Mouse (Mus musculus) layer of hippocampus, postnatal 25 days (tissue): ENCODE measurements around the gene Surf2. TPM values are rescaled to one million over a fixed set of nuclear protein-coding genes. Genes with fewer than 3 reads are reported as not detected.

Experiments
- DNase-seq, 2 experiments: peaks; one replicate each; pipeline ENCODE4 v3.0.0; 2022; ENCODE audit warnings: mixed read lengths in 2 of 2, low spot score in 1 of 2; ENCODE audit errors: extremely low spot score in 1 of 2
- total RNA-seq, 2 experiments: library from RNA; stranded (reverse); gene quantifications; 2 replicates each; pipeline ENCODE4 v1.2.3; 2021

Surf2 gene
- total RNA-seq, 2 experiments from 2014 or later: 31.1 to 37.2 TPM

DNA sequence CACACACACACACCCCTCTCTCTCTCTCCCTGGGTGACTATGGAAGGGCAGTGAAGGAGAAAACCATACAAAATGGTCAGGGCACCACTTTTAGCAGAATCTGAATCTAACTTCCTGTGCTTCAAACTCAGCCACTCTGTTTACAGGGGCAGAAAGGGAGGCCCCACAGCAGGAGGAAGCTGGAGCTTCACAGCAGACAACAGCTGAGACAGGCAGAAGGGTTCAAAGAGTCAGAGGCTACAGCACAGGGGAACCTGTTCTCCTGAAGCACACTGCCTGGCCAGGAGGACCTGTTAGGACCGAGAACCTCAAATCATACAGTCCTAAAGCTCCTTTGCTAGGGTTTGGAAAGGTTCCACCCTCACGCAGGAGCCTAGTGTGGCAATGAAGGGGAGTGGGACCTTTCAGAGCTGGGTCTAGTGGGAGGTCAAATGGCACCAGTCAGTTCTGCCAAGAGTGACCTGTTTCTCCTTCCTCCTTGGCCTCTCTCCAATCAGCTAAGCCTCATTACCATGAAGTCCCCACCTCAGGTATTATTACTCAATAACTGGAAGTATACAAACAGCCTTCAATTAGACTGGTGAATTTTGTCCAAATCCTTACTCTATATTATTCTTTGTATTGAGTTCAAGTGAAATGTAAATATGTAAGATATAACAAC is 38.7 kb downstream of the Surf2 start:
- no peak for DNase-seq

GRCm38 (mm10) chr2:26956811-26957487 is 40.8 kb downstream of the Surf2 start:
- DNase-seq: no peak

GRCm38 (mm10) chr2:26957488-26957859 is 41.3 kb downstream of the Surf2 start:
- DNase-seq: no peak

DNA sequence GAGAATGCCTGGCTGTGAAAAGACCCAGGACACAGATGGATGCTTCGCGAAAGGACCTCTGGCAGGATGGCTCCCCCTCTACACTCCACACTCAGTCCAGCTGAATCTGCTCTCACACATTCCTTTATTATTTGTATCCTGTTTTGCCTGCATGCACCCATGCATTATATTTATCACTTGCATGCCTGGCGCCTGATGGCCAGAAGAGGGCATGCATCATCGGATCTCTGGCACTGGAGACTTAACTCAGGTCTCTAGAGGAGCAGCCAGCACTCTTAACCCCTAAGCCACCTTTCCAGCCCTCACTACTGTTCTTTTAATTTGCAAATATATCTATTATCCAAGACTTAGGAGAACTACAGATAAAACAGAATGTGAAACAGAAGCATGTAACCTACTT is 44.6 kb downstream of the Surf2 start:
- DNase-seq: no peak

GRCm38 (mm10) chr2:26963923-26964723 is 48.0 kb downstream of the Surf2 start, which contains the start of gene Rexo4:
Gene Rexo4 (minus strand): TSS chr2:26964386.
- peak; percentile 94 to 95 for DNase-seq

DNA sequence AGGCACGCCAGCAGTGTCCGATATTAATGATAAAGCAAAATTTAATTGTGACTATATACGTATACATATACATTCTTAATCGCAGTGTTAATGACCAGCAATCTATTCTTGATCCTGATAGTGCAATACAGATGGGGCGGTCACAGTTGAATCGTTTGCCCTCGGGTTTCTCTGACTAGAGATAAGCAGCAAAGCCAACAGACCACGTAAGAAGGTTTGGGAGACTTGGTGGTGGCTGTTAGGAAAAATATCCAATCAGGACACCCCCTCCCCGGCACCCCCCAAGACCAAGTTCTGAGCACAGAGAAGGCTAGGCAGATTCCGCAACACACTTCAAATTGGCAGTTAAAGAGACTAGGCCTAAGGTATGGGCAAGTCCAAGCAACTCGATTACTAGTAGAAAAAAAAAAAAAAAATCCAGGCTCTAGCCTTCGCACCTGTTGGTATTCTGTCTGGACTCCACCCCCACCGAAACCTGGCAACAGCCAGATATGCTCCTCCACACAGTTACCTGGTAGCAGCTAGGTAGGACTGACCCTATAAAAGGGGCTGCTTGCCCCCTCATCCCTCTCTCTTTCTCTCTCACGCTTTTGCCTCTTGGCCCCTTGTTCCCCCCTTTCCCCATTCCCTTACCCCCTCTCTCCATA is 48.7 kb downstream of the Surf2 start:
- DNase-seq: no peak

- no peak for DNase-seq
Measured at GRCm38 (mm10) chr2:26967262-26967661, 51.1 kb downstream of the Surf2 start.

Other genes starting within 250 kb of the Surf2 start
- gene Lcn4, start 245.1 kb upstream of the Surf2 start, total RNA-seq: not detected
- not detected for gene Abo, start 51.4 kb upstream of the Surf2 start, total RNA-seq
- 10 to 100 TPM; 25.1 to 26.4 TPM for gene Surf6, start 13.5 kb upstream of the Surf2 start, total RNA-seq
- gene Med22, start 5.7 kb upstream of the Surf2 start, total RNA-seq: 10 to 100 TPM; 41.1 to 48.8 TPM
- gene Rpl7a, start 5.6 kb upstream of the Surf2 start, total RNA-seq: 100 to 1,000 TPM; 260 to 281 TPM
- gene Surf1, start 163 bp downstream of the Surf2 start, total RNA-seq: 10 to 100 TPM; 91.6 to 94.9 TPM
- gene Surf4, start 17.6 kb downstream of the Surf2 start, total RNA-seq: 10 to 100 TPM; 52.6 to 60.2 TPM
- gene Stkld1, start 17.7 kb downstream of the Surf2 start, total RNA-seq: under 1 TPM; 0.27 to 0.75 TPM
- gene Rexo4, start 48.0 kb downstream of the Surf2 start, total RNA-seq: 10 to 100 TPM; 58.4 to 60.4 TPM
- gene Adamts13, start 57.0 kb downstream of the Surf2 start, total RNA-seq: 1 to 10 TPM in 1 of 2 experiments, under 1 TPM in 1; 0.92 to 1.7 TPM
- gene Cacfd1, start 93.6 kb downstream of the Surf2 start, total RNA-seq: 10 to 100 TPM; 39.5 to 44.1 TPM
- gene Slc2a6, start 111.6 kb downstream of the Surf2 start, total RNA-seq: 10 to 100 TPM; 40.1 to 40.4 TPM
- under 1 TPM; 0.61 to 0.71 TPM for gene Mymk, start 155.8 kb downstream of the Surf2 start, total RNA-seq
- gene Adamtsl2, start 163.0 kb downstream of the Surf2 start, total RNA-seq: 10 to 100 TPM; 10.9 to 12.7 TPM
- 100 to 1,000 TPM; 119 to 162 TPM for gene Fam163b, start 226.1 kb downstream of the Surf2 start, total RNA-seq
- under 1 TPM; 0.54 TPM for gene Dbh, start 248.9 kb downstream of the Surf2 start, total RNA-seq